Mouse (Mus musculus): ENCODE results near the gene Tgif1.

The Tgif1 gene

DNA sequence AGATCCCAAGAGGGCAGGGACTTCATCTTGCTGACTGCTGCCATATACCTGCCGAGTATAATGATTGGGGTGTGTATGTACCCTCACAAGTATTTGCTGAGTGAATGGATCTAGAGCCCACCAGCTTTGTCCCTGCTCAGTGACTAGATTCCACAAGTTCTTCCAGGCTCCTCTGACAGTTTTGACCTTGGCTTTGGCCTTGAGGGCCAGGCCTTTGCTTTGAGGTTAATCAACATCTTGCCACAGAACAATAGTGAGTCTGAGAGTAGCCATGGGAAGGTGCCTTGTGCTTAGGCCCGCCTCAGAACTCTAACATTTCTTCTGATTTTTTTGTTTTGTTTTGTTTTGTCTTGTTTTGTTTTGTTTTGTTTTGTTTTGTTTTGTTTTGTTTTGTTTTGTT is 46.7 kb downstream of the Tgif1 start:
- DNase-seq (ENCODE audit: low read depth): no peak

DNA sequence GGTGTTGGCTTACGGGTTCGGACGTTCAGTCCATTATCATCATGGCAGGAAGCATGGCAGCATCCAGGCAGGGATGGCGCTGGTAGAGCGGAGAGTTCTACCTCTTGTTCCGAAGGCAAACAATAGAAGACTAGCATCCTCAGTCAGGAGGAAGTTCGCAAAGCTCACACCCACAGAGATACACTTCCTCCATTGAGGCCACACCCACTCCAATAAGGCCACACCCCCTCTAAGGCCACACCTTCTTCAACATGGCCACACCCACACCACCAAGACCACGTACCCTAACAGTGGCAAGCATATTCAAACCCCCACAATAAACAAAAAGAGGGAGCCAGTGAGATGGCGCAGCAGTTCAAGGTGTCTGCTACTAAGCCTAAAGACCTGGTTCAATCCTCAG is 47.5 kb downstream of the Tgif1 start:
- DNase-seq (ENCODE audit: low read depth): no peak

DNA sequence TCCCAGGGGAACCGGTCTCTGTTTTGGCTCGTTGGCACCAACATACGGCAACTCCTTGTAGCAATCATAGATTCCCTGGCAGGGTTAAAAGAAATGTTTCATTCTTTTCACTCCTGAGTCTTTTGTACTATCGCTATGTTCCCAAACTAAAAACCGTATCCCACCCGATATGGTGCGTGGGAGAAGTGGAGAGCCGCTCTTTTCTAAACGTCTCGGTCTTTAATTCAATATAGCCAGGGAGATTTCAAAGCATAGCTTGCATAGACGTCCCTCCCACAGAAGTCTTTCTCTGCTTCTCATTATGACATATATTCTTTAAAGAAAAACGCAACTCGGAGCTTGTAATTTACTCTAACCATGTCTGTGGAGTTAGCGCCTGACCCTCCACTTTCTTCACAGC is 51.3 kb downstream of the Tgif1 start:
- DNase-seq (ENCODE audit: low read depth): no peak

DNA sequence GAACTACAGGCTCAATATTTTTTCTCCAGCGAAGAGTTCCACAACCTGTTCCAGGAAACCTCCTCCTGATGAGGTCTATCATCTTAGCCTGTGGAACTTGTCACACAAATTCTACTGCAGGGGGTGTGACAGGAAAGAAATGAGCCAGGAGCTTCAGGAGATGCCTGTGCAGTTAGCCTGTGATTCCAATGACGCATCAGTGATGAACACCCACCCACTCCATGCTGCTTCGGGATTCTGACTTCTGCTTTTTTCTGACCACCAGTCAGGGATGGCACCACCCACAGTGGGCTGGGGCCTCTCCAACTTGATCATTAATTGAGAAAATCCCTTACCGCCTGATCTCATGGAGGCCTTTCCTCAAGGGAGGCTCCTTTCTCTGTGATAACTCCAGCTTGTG is 54.1 kb downstream of the Tgif1 start:
- peak; percentile 28 for DNase-seq (ENCODE audit: low read depth)

DNA sequence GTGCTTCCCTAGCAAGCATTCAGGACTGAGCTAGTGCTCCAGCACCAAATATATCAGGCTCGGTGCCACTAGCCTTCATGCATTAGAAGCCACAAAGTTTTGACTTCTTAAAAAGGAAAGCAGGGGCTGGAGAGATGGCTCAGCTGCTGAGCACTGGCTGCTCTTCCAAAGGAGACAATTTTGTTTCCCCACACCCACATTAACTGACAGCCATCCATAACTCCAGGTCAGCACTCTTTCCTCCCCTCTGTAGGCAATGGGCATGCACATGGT is 55.6 kb downstream of the Tgif1 start:
- no peak for DNase-seq (ENCODE audit: low read depth)

DNA sequence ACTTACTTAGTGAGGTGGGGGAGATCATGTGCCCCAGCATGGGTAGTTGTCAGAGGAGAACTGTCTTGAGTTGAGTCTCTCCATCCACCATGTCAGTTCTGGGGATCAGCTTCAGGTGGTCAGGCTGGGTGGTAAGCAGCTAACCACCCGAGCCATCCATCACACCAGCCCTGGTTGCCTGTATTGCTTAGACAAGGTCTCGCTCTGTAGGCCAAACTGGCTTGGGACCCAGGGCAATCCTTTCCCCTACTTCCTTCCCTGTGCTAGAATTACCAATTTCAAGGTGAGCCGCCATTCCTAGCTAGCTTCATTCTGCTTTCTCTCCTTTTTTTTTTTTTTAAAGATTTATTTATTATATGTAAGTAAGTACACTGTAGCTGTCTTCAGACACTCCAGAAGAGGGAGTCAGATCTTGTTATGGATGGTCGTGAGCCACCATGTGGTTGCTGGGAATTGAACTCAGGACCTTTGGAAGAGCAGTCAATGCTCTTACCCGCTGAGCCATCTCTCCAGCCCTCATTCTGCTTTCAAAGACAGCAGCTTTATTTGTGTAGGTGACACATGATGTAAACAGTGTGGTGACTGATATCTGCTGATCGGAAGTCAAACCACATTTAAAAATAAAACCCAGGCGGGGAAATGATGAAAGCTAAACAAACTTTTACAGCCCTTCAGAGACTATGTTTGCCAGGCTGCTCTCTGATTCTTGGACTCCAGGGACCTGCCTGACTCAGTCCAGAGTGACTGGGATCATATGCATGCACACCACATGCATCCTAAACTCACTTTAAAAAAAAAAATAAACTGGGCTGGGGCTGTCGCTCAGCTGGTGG is 56.2 kb downstream of the Tgif1 start:
- DNase-seq (ENCODE audit: low read depth): peak; percentile 91

DNA sequence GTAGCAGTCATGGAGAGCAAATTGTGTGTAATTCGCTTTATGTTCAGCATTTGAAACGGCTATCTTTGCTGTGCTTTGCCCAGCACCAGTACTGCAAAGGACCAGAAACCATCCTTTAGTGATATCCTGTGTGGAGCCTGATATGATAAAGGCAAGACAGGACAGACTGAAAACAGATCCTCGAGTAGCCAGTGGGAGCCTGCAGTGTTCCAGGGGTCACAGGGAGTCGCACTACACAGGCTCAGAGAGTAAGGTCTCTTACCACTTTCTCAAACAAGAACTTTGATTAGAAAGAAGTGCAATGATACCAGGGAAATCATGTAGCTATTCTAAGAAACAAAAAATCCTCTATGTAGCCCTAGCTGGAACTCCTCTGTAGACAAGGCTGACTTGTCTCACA is 58.1 kb downstream of the Tgif1 start:
- DNase-seq (ENCODE audit: low read depth): no peak

DNA sequence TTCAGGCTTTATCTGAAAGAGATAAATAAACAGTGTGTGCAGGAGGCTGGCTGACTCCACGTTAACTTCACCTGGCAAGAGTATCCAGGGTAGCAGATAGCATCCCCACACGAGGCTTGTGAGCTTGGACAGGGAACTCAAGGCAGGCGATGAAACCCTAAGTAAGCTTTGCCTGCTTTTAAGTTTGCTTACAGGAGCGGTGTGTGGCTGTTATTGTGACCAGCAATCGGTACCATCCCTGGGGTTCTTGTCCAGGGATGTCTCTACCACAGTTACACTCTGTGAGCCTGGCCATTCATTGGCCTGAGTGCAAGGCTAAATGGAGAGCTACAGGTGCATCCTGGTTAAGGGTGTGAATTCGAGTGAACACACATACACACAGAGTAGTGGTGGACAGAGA is 58.6 kb downstream of the Tgif1 start:
- no peak for DNase-seq (ENCODE audit: low read depth)

DNA sequence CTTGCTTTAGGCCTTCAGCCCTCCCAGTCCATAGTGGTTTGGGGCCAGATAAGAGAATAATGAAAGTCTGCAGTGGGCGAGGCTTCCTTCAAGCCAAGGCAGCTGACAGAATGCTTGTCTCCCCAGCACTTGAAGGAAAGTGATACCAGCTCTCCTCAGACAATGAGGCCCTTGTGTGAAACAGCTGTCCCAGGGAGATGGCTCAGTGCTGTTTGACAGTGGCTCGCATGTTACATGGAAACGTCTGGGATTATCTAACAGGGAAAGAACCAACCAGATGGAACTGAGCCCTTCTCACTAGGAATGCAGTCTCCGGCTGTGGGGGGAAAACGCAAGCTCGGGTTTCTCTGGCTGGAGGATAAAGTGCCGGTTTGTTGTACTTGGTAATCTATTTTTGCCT is 59.1 kb downstream of the Tgif1 start:
- DNase-seq (ENCODE audit: low read depth): no peak
